Mouse (Mus musculus) cortical plate, adult 2 months (tissue): ENCODE data around the gene Caps2.

Experiments used
- CTCF ChIP-seq: fragments of 200-500 bp; IDR thresholded peaks from 2 replicates; pipeline ENCODE4 v1.5.1; 2011; ENCODE audit warnings: mild to moderate bottlenecking, control low read depth, low read length; ENCODE audit not compliant: insufficient read depth; ENCODE audit errors: extremely low read depth
- POLR2A ChIP-seq: fragments of 200-500 bp; IDR thresholded peaks from 2 replicates; pipeline ENCODE4 v1.6.1; 2011; ENCODE audit warnings: mild to moderate bottlenecking, low read length, control low read depth; ENCODE audit not compliant: insufficient read depth; ENCODE audit errors: extremely low read depth

- TF ChIP-seq CTCF, result no peak
- TF ChIP-seq POLR2A, result no peak
These were observed 100.0 kb downstream of the Caps2 start for GRCm38 (mm10) chr10:112263467-112263866.
